Mouse (Mus musculus) CD4-positive, CD25-positive, alpha-beta regulatory T cell, adult 4 months (primary cell): ENCODE data around the gene Vmn1r58. TPM values are rescaled to one million over a fixed set of nuclear protein-coding genes. Genes with fewer than 3 reads are reported as not detected.
"Not testable (repeated sequence)": the region's sequence is repeated elsewhere in the genome, so short reads cannot be mapped to it uniquely, and the experiment has no call there.

Source experiments
- ATAC-seq: one replicate; pipeline ENCODE4 v1.8.0; 2017
- polyA plus RNA-seq, 2 experiments: library from polyadenylated mRNA; unstranded; fragments of 100-300 nt; shearing (Covaris generic); gene quantifications; one replicate each; pipeline ENCODE4 v1.2.1; 2017

Vmn1r58 gene
- under 1 TPM in 1 of 2 experiments, not detected in 1; 0.11 TPM for polyA plus RNA-seq

DNA sequence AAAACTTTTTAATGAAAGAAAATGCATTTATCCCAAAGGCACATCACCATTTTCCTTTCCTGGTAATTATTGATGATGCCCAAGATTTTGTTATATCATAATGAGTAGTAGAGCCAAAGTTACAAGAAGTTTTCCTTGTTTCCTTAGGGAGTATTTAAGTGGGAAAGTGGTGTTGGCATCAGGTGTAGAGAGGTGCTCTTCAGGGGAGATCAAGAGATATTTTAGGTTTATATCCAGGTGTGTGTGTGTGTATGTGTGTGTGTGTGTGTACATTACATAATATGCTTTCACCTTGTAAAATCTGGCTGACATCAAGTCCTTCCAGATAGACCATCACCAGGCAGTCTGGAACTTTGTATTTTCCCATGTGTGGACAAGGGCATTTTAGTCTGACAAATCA is at the start of gene Vmn1r58:
TSS of gene Vmn1r58 (minus strand) at position 101 of the 400 bp plus-strand sequence.
- ATAC-seq, result not testable (repeated sequence)

DNA sequence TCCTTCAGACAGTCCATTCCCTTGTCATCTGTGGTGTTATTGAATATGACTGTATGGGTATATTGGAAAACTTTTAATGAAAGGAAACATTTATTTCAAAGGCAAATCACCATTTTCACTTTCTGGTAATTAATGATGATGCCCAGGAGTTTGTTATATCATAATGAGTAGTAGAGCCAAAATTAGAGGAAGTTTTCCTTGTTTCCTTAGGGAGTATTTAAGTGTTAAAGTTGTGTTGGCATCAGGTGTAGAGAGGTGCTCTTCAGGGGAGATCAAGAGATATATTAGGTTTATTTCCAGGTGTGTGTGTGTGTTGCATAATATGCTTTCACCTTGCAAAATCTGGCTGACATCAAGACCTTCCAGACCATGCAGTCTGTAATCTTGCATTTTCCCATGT is 43.5 kb upstream of the Vmn1r58 start, which contains the start of gene Vmn1r59:
TSS of gene Vmn1r59 (minus strand) at position 101 of the 400 bp plus-strand sequence.
- no peak for ATAC-seq

DNA sequence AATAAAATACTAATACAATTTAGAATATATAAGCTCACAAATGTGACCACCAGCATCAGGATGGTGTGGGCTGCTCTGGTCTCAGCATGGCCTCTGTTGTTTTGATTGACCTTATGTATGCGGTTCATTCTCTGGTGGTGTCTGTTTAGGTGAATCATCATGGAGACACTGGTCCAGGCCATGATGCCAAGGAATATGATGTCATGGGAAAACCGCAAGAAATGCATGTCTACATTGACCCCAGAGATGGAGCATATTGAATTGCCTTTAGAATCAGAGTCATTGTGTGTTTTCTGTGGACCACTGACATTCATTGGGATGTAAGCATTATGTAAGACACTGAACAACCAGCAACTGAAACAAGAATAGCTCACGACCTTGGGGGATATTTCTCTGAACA is 40.8 kb upstream of the Vmn1r58 start:
- ATAC-seq, result not testable (repeated sequence)

DNA sequence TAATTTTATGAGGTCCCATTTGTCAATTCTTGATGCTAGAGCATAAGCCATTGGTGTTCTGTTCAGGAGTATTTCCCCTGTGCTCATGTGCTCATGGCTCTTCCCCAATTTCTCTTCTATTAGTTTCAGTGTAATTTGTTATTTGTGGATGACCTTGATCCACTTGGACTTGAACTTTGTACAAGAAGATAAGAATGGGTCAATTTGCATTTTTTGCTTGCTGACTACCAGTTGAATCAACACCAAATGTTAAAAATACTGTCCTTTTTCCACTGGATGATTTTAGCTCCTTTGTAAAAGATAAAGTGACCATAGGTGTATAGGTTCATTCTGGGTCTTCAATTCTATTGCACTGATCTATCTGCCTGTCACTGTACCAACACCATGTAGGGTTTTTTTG is 35.4 kb upstream of the Vmn1r58 start:
- no peak for ATAC-seq

DNA sequence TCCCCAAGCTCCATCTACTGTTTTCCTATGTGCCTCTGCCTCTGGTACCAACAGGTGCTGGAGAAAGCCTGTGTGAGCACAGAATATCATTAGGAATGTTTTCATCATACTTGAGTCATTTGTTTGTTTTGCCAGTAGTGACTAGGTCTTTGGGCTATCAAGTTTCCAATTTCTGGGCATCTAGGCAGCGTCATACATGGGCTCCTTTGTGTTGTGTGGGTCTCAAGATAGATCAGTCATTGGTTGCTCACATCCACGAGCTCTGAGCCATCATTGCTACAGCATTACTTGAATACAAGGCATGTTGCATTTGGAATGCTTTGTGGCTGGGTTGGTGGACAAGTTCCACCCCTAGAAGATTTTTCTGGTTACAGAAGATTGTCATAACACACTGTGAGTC is 7.0 kb downstream of the Vmn1r58 start:
- no peak for ATAC-seq

DNA sequence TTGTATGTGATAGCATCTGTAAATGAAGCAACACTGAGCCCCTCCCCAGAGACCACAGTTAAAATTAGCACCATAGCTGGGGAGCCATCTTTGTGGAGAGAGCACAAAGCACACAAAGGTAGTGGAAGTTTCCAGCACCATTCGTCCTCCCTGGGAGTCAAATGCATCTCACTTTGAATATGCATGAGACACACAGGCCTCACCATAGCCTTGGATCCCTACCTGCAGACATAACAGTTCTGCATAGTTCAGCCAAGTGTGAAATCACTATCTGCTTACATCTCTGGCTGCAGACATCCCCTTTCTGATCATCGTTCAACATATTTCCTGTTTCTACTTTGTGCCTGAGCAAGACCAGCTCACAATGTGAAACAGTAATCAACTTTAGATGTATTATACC is 46.5 kb downstream of the Vmn1r58 start:
- ATAC-seq, result no peak

DNA sequence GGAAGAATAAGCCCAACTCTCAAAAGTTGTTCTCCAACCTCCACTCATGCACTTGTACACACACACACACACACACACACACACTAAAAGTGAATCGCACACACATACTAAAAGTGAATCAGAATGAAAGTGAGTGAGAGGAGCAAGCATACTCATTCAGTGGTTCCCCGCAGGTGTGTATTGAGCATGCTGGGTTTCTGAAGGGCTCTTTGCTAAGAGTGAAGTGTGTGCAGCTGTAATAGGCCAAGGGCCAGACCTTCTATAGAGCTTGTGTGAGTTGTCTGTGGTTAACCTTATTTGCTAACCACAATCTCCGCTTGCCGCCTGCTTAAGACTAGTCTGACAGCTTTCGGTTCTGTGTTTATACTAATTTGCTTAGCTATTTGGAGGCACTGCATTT is 49.6 kb downstream of the Vmn1r58 start:
- ATAC-seq, result peak; percentile 43

Other genes with a start within 250 kb of the Vmn1r58 start
- gene Vmn1r56, start 216.6 kb downstream of the Vmn1r58 start, polyA plus RNA-seq, result not detected
- not detected for gene Vmn1r57, start 194.9 kb downstream of the Vmn1r58 start, polyA plus RNA-seq
- not detected for gene Gm5065, start 62.9 kb downstream of the Vmn1r58 start, polyA plus RNA-seq
- not detected for gene Nlrp2, start 62.4 kb downstream of the Vmn1r58 start, polyA plus RNA-seq
- under 1 TPM in 1 of 2 experiments, not detected in 1; 0.42 TPM for gene Vmn1r59, start 43.4 kb upstream of the Vmn1r58 start, polyA plus RNA-seq
- not detected for gene Vmn2r28, start 80.6 kb upstream of the Vmn1r58 start, polyA plus RNA-seq
- under 1 TPM in 1 of 2 experiments, not detected in 1; 0.07 TPM for gene Vmn1r60, start 133.9 kb upstream of the Vmn1r58 start, polyA plus RNA-seq
- gene Vmn1r61, start 199.9 kb upstream of the Vmn1r58 start, polyA plus RNA-seq, result under 1 TPM in 1 of 2 experiments, not detected in 1; 0.15 TPM